Mouse (Mus musculus) testis, adult 2 months (tissue): ENCODE results near the gene Kif2c.

Experiments used
- CTCF ChIP-seq: fragments of 200-500 bp; IDR thresholded peaks from 2 replicates; pipeline ENCODE4 v1.5.1; 2012; ENCODE audit warnings: low read depth, mild to moderate bottlenecking, inconsistent platforms, low read length, moderate library complexity; ENCODE audit not compliant: control insufficient read depth, insufficient read depth, insufficient replicate concordance
- POLR2A ChIP-seq: fragments of 200-500 bp; IDR thresholded peaks from 2 replicates; pipeline ENCODE4 v1.6.1; 2012; ENCODE audit warnings: low read depth, mild to moderate bottlenecking, inconsistent platforms, low read length, moderate library complexity; ENCODE audit not compliant: control insufficient read depth

DNA sequence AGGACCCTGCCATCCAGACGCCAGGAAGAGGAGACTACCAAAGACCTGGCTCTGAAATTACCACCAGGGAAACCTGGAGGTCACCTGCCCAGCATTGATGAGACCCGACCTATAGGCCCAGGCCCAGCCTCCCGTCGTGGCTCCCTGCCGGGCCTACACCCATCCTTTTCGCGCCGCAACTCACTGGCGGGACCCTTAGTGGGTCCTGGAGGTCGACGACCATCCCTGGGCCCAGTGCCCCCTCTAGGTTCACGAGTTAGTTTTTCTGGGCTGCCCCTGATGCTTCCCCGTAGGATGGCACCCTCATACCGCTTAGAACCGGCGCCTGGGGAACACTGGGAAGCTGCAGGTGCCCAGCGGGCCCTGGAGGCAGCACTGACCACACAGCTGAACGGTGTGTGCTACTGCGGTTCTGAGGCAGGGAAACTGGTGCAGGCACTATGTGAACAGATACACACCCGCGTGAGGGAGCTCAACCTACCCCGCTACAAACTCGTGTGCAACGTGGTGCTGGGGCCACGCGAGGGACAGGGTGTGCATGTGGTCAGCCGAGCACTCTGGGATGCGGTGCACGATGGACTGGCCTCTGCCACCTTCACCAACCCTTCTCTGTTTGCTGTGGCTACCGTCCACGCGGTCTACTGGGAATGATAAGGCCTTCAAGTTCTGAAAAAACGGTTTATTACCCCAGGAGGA, 54.3 kb downstream of the Kif2c start:
- TF ChIP-seq CTCF, result no peak
- no peak for TF ChIP-seq POLR2A
